Mouse (Mus musculus) left cerebral cortex, adult 9 months (tissue): ENCODE measurements around the gene Gm28269.

Experiments
- DNase-seq, 2 experiments: peaks; one replicate each; pipeline ENCODE4 v3.0.0; 2022; ENCODE audit warnings: low spot score in 2 of 2

The Gm28269 gene

GRCm38 (mm10) chrX:21744997-21745396 is at the start of gene Gm28269:
Gm28269 (minus strand) TSS chrX:21745097.
- DNase-seq: no peak

- DNase-seq: no peak
Measured at GRCm38 (mm10) chrX:21716885-21717284, 28.0 kb downstream of the Gm28269 start.

GRCm38 (mm10) chrX:21715293-21715692 is 29.6 kb downstream of the Gm28269 start:
- no peak for DNase-seq

- DNase-seq: no peak
Measured at GRCm38 (mm10) chrX:21714829-21715228, 30.1 kb downstream of the Gm28269 start, which contains the start of gene Slc6a14. Slc6a14 (plus strand) TSS chrX:21714896.

- no peak for DNase-seq
Measured at GRCm38 (mm10) chrX:21704470-21704869, 40.4 kb downstream of the Gm28269 start.

DNA sequence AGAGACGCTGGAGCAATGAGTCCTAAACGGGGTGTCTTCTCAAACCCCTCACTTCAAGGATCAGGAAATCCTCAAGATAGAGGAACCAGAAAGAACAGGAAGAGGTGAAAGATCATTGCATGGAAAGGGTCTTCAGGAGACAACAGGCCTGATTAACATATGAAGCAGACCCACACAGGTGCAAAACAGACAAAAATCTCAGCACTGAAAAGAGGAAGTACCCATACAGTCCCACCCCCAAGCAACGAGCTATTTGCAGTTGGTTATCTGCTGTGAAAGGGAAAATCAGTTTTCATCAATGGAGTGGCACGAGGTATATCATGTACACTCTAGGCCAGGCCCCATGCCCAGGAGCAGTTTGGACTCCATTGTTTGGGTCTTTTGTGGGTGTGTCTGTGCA is 43.3 kb downstream of the Gm28269 start:
- no peak for DNase-seq

- no peak for DNase-seq
Measured at GRCm38 (mm10) chrX:21695687-21696086, 49.2 kb downstream of the Gm28269 start.

GRCm38 (mm10) chrX:21695220-21695619 is 49.7 kb downstream of the Gm28269 start:
- DNase-seq: no peak
